Mouse (Mus musculus) forebrain, embryonic 12.5 days (tissue): ENCODE measurements at regions not wholly inside any gene's neighbourhood (a gene's known extent, or its start where the extent isn't known, plus 50 kb on each side); places are given as distances from the start of the nearest gene placed in this dataset.

Source experiments
- ATAC-seq: fragments of 200-750 bp; cut with Nextera tagmentation; 2 replicates; pipeline ENCODE4 v1.8.0; 2017; ENCODE audit warnings: moderate TSS enrichment; ENCODE audit not compliant: low FRiP score
- H3K27ac ChIP-seq: fragments of 300-500 bp; sonication (generic); 2 replicates; pipeline ENCODE4 v1.5.1; 2016; ENCODE audit warnings: mild to moderate bottlenecking
- H3K27me3 ChIP-seq: fragments of 300-500 bp; sonication (generic); 2 replicates; pipeline ENCODE4 v1.6.1; 2016; ENCODE audit warnings: mild to moderate bottlenecking
- H3K36me3 ChIP-seq: fragments of 300-500 bp; sonication (generic); replicated peaks from 2 replicates; pipeline ENCODE4 v1.6.1; 2016; ENCODE audit warnings: mild to moderate bottlenecking
- H3K4me1 ChIP-seq: fragments of 300-500 bp; sonication (generic); 2 replicates; pipeline ENCODE4 v1.6.1; 2016
- H3K4me2 ChIP-seq: fragments of 300-500 bp; sonication (generic); 2 replicates; pipeline ENCODE4 v1.6.1; 2016; ENCODE audit warnings: mild to moderate bottlenecking, moderate library complexity
- H3K4me3 ChIP-seq: fragments of 300-500 bp; sonication (generic); replicated peaks from 2 replicates; pipeline ENCODE4 v1.5.1; 2016; ENCODE audit warnings: mild to moderate bottlenecking
- H3K9ac ChIP-seq: fragments of 300-500 bp; sonication (generic); 2 replicates; pipeline ENCODE4 v1.6.1; 2016; ENCODE audit warnings: mild to moderate bottlenecking
- H3K9me3 ChIP-seq: fragments of 300-500 bp; sonication (generic); 2 replicates; pipeline ENCODE4 v1.6.1; 2016
- WGBS: fragments of 180-500 bp; shearing (Covaris S2); methylation state at CpG from one replicate; pipeline ENCODE4 v1.1.7; 2016; 5-methylcytosine and 5-hydroxymethylcytosine counted together

DNA sequence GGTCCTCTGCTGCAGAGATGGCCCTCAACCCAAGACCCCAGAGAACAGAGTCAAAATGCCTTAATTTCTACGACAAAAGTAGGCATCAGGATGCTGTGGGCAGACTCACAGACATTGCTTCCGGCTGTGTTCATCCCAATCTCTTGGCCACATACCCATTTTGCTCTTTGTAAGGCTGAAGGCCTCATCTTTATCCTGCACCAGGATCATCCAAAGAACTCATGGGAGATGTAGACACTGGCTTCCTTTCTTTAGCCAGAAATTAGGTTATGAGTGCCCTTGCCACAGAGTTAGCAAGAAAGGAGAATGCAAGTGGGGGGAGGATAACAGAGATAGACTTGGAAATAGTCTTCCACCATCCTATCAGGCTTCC, 87.8 kb downstream of the Cxcl12 start:
- Histone ChIP-seq H3K4me1 (peaks cover 17% of the 10 kb centered on the region), H3K27me3 (no peaks in the 10 kb centered on the region), H3K4me3 (no peak overlapping the region), H3K4me2 (no peak overlapping the region), H3K27ac (no peak overlapping the region), H3K9me3 (no peaks in the 10 kb centered on the region), H3K36me3 (no peaks in the 10 kb centered on the region), H3K9ac (no peak overlapping the region)
- ATAC-seq, result no peak
- WGBS, result 85% methylated on average over 2 of the region's 2 CpGs

DNA sequence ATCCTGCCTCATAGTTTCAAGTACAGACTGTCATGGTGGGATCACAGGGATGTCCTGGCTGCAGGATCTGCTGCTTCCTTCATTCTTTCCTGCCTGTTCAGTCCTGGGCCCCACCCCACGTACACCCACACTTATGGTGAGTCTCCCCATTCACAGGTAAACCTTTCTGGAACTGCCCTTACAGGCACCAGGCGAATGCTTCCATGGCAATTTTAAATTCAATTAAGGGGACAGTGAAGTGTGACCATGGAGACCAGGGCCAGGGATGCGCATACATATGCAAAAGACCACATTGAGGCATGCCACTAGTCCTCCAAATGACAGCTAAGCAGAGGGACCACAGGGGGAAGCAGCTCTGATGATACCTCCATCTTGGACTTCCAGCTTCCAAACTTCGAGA, 89.3 kb downstream of the Cxcl12 start:
- Histone ChIP-seq H3K36me3 (no peaks in the 10 kb centered on the region), H3K9ac (no peak overlapping the region), H3K27me3 (no peaks in the 10 kb centered on the region), H3K4me2 (no peak overlapping the region), H3K4me3 (no peak overlapping the region), H3K27ac (no peak overlapping the region), H3K4me1 (peaks cover 12% of the 10 kb centered on the region), H3K9me3 (no peaks in the 10 kb centered on the region)
- no peak for ATAC-seq
- 85% methylated on average over 4 of the region's 4 CpGs for WGBS

- no peak for ATAC-seq
- Histone ChIP-seq H3K4me1 (no peaks in the 10 kb centered on the region), H3K27ac (no peak overlapping the region), H3K36me3 (no peaks in the 10 kb centered on the region), H3K4me3 (no peak overlapping the region), H3K27me3 (no peaks in the 10 kb centered on the region), H3K9ac (no peak overlapping the region), H3K9me3 (no peaks in the 10 kb centered on the region), H3K4me2 (no peak overlapping the region)
- WGBS, result 89% methylated on average over 1 of the region's 1 CpGs
These were observed 99.6 kb downstream of the Cxcl12 start for GRCm38 (mm10) chr6:117267906-117268305.

GRCm38 (mm10) chr6:117268376-117268775, 100.0 kb downstream of the Cxcl12 start:
- 85% methylated on average over 2 of the region's 2 CpGs for WGBS

DNA sequence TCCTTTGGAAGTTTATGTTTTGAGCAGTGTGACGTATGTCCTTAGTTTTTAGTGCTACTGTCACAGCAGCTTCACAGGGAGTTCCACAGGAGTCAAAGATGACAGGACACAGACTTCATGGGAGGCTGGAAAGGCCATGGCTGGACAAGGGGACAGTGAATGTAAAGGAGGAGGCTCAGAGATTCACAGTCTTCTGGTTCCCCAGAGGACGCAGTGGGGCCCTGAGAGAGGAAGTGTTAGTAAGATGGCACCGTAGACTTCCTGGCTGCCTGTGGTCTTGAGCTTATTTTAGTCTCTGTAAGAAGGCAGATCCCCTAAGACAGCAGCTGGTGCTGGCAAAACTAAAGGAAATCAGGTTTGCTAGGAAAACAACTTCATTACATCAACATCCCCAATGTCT, 101.9 kb downstream of the Cxcl12 start:
- 90% methylated on average over 3 of the region's 3 CpGs for WGBS
- no peak overlapping the region for H3K9ac ChIP-seq
- H3K4me2 ChIP-seq, result no peak overlapping the region

More at GRCm38 (mm10) chr6:117268376-117268775, 100.0 kb downstream of the Cxcl12 start:
- no peak overlapping the region for H3K4me2 ChIP-seq
- H3K9me3 ChIP-seq, result no peaks in the 10 kb centered on the region
- H3K4me1 ChIP-seq, result no peaks in the 10 kb centered on the region
- no peak overlapping the region for H3K9ac ChIP-seq
- no peaks in the 10 kb centered on the region for H3K36me3 ChIP-seq
- H3K4me3 ChIP-seq, result no peak overlapping the region
- H3K27me3 ChIP-seq, result no peaks in the 10 kb centered on the region
- no peak overlapping the region for H3K27ac ChIP-seq
- no peak for ATAC-seq

DNA sequence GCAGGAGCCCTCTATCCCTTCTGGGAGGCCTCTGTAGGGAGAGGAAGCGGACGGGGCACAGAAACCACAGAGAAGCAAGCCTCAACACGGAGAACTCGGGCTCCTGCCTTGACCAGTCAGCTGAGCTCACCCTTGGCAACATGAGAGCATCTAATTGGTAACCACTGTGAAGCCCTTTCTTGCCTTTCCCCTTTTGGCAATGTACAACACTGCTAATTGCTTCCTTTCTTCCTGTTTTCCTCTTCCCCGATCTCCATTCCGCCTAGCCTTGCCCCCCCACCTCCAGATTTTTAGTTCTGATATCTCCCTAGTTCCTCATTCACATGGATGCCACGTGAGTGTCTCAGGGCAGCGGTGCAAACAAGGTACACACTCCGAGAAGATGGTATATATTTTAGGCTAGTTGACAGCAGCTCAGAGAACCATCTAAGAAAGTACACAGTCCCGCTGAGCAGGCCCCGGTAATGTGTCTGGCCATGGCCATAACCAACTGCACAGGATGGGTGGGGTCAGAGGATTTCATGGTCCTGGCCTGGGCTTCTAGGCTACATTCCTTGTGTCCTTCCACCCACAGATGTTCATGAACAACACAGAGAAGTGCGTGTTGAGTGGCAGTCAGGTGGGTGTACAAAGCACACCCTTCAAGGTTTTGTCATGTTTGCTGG, 103.4 kb downstream of the Cxcl12 start:
- WGBS, result 83% methylated on average over 12 of the region's 12 CpGs
- ATAC-seq, result no peak
- H3K4me1 ChIP-seq, result no peaks in the 10 kb centered on the region
- H3K4me3 ChIP-seq, result no peak overlapping the region
- no peak overlapping the region for H3K27ac ChIP-seq
- H3K9ac ChIP-seq, result no peak overlapping the region
- no peaks in the 10 kb centered on the region for H3K27me3 ChIP-seq
- no peaks in the 10 kb centered on the region for H3K36me3 ChIP-seq
- no peak overlapping the region for H3K4me2 ChIP-seq
- no peaks in the 10 kb centered on the region for H3K9me3 ChIP-seq

More for the DNA sequence above, 101.9 kb downstream of the Cxcl12 start:
- no peaks in the 10 kb centered on the region for H3K9me3 ChIP-seq
- no peak overlapping the region for H3K4me3 ChIP-seq
- ATAC-seq, result no peak
- no peak overlapping the region for H3K27ac ChIP-seq
- no peaks in the 10 kb centered on the region for H3K36me3 ChIP-seq
- no peaks in the 10 kb centered on the region for H3K27me3 ChIP-seq
- H3K4me1 ChIP-seq, result no peaks in the 10 kb centered on the region

DNA sequence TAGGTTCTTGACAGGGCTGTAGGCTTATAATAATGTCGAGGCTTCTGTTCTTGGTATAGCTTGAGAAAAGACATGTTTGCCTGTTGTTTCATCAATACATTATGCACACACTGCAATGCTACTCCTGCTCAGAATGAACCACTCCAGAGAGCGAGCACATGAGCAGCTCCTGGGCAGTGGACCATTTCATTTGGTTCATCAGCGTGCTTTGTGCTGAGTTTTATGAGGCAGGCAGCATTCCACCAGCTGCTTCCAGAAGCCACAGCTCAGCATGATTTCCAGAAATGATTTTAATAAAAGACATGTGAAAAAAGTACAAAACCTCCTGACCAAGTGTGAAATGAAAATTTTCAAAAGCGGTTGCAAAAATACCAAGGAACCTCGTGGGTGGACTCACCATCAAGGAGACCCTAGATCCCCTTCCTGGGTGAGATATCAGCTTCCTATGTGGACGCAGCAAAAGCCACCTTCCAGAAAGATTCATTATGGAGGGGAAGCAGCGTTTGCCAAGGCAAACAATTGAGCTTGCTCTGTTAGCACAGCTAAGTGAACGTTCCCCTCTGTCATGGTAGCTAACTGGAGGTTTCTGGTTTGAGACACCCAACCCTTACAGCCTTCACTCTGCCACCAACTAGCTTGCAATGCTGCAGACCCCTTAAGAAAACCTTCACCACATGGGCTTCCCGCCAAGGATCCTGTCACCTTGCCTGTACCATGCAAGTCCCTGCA, 104.1 kb downstream of the Cxcl12 start:
- H3K4me3 ChIP-seq, result no peak overlapping the region
- no peaks in the 10 kb centered on the region for H3K9me3 ChIP-seq
- WGBS, result 83% methylated on average over 9 of the region's 9 CpGs
- H3K9ac ChIP-seq, result no peak overlapping the region
- H3K27me3 ChIP-seq, result no peaks in the 10 kb centered on the region
- no peaks in the 10 kb centered on the region for H3K4me1 ChIP-seq
- no peak overlapping the region for H3K27ac ChIP-seq
- H3K4me2 ChIP-seq, result no peak overlapping the region
- H3K36me3 ChIP-seq, result no peaks in the 10 kb centered on the region
- no peak for ATAC-seq

DNA sequence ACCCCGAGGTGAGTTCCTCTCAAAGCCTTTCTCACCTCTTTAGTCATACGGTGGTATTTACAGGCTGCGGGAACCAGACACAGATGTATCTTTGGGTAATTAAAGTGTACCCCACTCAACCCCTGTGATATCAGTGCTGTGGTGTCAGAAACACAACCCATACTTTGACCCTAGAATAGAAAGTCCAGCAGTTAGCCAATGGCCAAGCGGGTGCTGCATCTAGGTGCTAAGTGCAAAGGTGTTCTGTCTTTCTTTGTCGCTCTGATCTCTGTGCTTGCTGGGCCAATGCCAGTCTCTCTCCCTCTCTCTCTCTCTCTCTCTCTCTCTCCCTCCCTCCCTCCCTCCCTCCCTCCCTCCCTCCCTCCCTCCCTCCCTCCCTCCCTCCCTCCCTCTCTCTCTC, 107.6 kb downstream of the Cxcl12 start:
- Histone ChIP-seq H3K9ac (no peak overlapping the region), H3K4me3 (no peak overlapping the region), H3K4me2 (no peak overlapping the region), H3K9me3 (no peaks in the 10 kb centered on the region), H3K27me3 (no peaks in the 10 kb centered on the region), H3K4me1 (peaks cover 4% of the 10 kb centered on the region), H3K27ac (no peak overlapping the region), H3K36me3 (no peaks in the 10 kb centered on the region)
- ATAC-seq, result no peak
- 90% methylated on average over 5 of the region's 5 CpGs for WGBS

GRCm38 (mm10) chr6:117276850-117277249, 108.5 kb downstream of the Cxcl12 start:
- 72% methylated on average over 3 of the region's 3 CpGs for WGBS
- Histone ChIP-seq H3K36me3 (no peaks in the 10 kb centered on the region), H3K4me2 (no peak overlapping the region), H3K9ac (no peak overlapping the region), H3K27me3 (no peaks in the 10 kb centered on the region), H3K9me3 (no peaks in the 10 kb centered on the region), H3K4me3 (no peak overlapping the region), H3K27ac (no peak overlapping the region), H3K4me1 (peaks cover 4% of the 10 kb centered on the region)
- ATAC-seq, result no peak

DNA sequence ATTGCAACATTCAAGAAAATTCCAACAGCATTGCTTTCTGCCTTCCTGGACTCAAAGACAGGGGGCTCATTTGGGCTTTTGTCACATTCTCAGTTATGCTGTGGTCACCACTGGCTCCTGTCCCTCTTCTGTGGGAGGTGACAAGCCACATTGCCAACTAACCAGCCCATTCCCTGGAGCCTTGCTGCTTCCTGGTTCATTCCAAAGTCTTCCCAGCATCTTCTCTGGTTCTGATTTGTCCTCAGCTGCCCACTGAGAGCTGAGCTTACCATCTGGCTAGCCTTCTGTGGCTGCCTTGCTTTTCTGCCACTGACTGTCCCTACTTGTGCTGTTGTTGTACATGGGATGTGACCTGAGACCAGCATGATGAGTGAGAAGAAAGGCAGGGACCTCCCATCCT, 111.0 kb downstream of the Cxcl12 start:
- Histone ChIP-seq H3K36me3 (no peaks in the 10 kb centered on the region), H3K27me3 (no peaks in the 10 kb centered on the region), H3K4me1 (peaks cover 4% of the 10 kb centered on the region), H3K9ac (no peak overlapping the region), H3K4me2 (no peak overlapping the region), H3K9me3 (no peaks in the 10 kb centered on the region), H3K4me3 (no peak overlapping the region), H3K27ac (no peak overlapping the region)
- no peak for ATAC-seq

DNA sequence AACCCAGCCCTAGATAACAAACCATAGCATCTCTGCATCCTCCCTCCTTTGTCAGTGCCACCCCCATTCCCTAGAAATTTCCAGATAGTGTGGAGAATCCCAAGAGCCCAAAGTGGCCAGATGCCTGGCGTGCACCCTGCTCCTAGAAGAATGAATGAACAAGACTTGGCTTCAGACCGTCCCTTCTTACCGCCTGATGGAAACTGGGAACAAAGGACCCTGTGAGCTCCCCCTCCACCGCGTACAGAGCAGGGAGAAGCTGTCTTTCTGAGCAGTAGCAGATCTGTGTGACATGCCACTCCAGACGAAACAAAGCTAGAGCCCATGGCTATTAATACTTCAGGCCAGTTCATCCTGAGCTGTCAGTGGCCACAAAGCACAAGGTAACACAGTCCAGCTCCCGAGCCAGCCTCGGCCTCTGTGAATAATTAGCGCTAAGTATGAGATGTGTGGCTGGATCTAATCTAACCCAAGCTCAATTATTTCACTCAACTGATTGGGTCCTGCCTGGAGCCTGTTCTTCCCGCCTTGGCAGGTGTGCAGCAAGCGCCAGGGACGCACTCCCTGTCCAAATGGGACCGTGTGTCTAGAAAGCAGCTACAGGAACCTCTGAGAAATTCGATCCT, 111.6 kb downstream of the Cxcl12 start:
- H3K4me2 ChIP-seq, result no peak overlapping the region
- H3K4me1 ChIP-seq, result peaks cover 4% of the 10 kb centered on the region
- H3K4me3 ChIP-seq, result no peak overlapping the region
- no peaks in the 10 kb centered on the region for H3K9me3 ChIP-seq
- 0 out of 2 replicates have a peak overlapping the region, but pooled peaks have one; percentile 13 for H3K27ac ChIP-seq
- ATAC-seq, result peak; percentile 44; the same call in 1 of the 2 replicates
- WGBS, result 51% methylated on average over 14 of the region's 14 CpGs
- H3K27me3 ChIP-seq, result no peaks in the 10 kb centered on the region
- no peaks in the 10 kb centered on the region for H3K36me3 ChIP-seq
- H3K9ac ChIP-seq, result no peak overlapping the region

DNA sequence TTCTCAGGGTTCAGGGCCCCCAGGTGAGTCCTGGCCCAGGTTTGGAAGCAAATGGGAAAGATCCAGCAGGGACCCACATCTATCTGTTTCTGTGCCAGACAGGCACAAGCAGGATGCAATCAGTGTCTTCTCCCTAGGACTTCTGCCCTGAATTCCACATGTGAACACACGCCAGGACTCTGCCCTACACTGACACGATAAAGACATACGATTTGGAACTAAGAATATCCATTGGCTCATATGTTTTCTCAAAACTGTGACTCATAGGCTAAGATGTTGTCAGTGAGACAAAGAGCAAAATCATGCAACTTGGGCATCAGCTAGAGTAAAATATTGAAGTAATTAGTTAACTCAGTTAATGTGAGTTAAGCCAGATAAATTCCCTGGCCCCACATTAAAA, 112.6 kb downstream of the Cxcl12 start:
- ATAC-seq, result no peak
- Histone ChIP-seq H3K4me2 (no peak overlapping the region), H3K27ac (no peak overlapping the region), H3K9ac (no peak overlapping the region), H3K36me3 (no peaks in the 10 kb centered on the region), H3K4me1 (peaks cover 4% of the 10 kb centered on the region), H3K4me3 (no peak overlapping the region), H3K27me3 (no peaks in the 10 kb centered on the region), H3K9me3 (no peaks in the 10 kb centered on the region)
- 93% methylated on average over 3 of the region's 3 CpGs for WGBS

DNA sequence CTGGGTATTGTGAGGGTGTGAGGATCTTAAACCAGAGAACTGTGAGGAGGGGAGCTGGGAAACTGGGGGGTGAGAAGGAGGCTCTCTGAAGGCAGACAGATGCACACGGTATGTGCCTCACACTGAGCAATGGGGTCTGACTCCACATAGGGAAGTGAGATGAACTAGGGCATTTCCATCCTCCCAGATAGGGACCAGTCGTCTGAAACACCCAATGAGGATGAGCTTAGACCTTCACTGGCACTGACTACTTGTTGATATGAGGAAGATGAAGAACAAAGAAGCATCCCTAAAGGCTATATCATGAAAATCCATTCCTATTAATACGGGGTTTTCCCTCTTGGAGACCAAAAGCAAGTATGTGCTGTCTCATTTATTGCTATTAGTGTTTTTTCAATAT, 115.3 kb downstream of the Cxcl12 start:
- ATAC-seq, result no peak
- Histone ChIP-seq H3K9me3 (no peaks in the 10 kb centered on the region), H3K4me1 (peaks cover 4% of the 10 kb centered on the region), H3K4me3 (no peak overlapping the region), H3K36me3 (no peaks in the 10 kb centered on the region), H3K27ac (no peak overlapping the region), H3K9ac (no peak overlapping the region), H3K27me3 (no peaks in the 10 kb centered on the region), H3K4me2 (no peak overlapping the region)
- 79% methylated on average over 3 of the region's 3 CpGs for WGBS
